Mouse (Mus musculus): ENCODE measurements around the gene Olfr1367.

GRCm38 (mm10) chr13:21309788-21310187 is 36.9 kb upstream of the Olfr1367 start:
- TF ChIP-seq CTCF (IDR thresholded peaks at IDR 0.05; ENCODE audit: borderline replicate concordance, extremely low read depth, insufficient read depth, insufficient read length) (no peak), POLR2A (IDR thresholded peaks at IDR 0.05; ENCODE audit: borderline replicate concordance, extremely low read depth, insufficient read depth, insufficient read length, poor library complexity, severe bottlenecking) (no peak)
